Mouse (Mus musculus): ENCODE data around the gene Ankmy2.

GRCm38 (mm10) chr12:36134111-36134510, 22.8 kb upstream of the Ankmy2 start:
- TF ChIP-seq GATA1 (IDR thresholded peaks at IDR 0.05; ENCODE audit: low read length) (no peak), TAL1 (IDR thresholded peaks at IDR 0.05; ENCODE audit: low read length) (no peak)
